Mouse (Mus musculus) natural killer cell, adult 2 months (primary cell): ENCODE data around the gene Eml2.

Source experiments
- DNase-seq, 2 experiments: peaks; one replicate each; pipeline ENCODE4 v3.0.0; 2022; ENCODE audit warnings: low spot score in 2 of 2

Eml2 gene

DNA sequence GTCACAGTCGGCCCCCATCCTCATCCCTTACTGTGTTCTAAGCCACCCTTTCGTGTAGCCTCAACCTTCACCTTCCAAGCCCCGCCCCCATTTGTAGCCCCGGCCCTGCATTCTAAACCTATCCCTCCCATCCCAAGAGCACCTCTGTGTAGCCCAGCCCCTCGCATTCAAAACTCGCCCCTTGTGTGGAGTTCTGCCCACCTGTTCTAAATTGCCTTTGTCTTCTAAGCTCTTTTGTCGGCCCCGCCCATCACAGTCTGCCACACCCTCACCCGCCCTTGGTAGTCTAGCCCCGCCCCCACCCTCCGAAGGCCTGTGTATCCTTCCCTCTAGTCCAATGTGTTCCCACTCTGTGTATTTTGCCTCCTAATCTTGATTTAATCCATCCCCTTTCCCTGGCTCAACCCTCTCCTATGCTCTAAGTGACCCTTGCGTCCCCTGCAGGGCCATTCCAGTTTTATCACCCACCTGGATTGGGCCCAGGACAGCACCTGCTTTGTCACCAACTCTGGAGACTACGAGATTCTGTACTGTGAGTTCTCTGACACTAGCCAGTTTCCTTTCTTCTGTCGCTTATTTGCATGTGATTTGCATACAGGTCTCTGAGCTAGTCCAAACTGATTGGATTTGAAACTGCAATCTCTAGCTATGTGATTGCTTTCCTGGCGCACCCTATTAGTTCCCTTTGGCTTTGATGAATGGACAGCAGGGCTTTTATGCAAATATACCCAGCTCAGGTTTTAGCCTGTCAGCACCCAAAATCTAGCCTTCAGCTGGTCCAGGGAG lies 26.0 kb downstream of the Eml2 start:
- no peak for DNase-seq

DNA sequence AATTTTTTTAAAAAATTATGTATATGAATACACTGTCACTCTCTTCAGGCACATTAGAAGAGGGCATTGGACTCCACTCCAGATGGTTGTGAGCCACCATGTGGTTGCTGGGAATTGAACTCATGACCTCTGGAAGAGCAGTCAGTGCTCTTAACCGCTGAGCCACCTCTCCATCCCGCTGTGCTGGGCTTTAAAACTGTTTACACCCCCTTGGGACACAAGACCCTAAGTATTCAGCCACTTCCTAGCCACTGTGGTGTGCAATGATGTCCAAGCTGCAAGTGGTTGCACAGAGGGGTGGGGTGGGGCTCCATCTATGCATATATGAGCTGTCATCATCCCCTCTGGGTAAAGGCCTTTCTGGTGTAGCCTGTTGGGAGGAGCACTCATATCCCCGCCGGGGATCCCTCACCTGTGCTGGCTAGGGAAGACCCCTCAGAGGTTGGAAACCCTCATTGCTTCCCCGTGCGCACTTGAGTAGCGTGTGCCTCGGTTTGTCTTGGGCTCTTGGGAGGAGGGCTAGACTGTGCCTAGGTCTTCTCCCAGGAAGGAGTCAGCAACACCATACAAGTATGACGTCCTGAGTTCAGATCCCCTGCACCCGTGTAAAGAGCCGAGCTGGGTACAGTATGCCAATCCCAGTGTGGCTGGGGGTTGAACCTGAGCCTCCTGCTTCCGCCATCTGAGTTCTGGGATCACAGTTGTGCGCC lies 32.1 kb downstream of the Eml2 start:
- DNase-seq, result no peak

DNA sequence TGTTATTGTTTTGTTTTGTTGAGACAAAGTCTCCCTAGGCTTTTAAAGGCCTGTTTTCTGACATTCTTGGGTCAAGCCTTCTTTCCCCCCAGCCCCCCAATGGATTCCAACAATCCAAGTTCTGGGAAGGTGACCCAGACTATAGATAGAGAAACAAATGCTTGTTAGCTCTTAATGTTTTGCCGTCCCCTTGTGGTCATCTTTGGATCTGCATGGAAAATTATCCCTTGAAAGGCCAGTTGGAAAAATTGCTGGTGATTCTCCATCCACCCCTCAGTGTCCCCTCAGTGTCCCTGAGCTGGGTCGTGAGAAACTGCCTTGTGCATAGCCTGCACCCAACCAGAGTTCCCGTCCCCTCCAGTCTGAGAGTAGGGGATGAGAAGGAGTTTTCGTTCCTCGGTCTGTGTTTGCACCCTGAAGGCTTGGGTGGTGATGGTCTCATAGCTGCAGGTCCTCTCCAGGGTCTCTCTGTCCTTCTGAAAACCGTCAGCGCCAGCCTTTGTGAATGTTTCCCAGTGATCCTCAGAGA lies 32.8 kb downstream of the Eml2 start:
- no peak for DNase-seq

DNA sequence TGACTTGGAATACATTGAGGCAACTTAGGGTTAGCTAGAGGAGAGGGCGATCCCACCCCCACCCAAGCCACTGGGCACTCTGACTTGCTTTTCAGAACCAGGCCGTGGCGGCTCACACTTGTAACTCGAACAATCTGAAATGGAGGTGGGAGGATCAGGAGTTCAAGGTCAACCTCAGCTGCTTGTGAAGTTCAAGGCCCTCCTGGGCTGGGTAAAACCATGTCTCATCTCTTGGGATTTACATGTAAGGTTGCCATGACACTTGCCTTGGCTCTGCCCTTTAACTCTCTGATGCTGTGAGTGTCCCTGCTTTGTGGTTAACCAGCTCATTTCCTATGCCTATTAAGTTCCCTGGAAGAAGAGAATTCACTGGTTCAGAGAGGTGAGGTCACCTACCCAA lies 33.3 kb downstream of the Eml2 start:
- DNase-seq, result no peak

DNA sequence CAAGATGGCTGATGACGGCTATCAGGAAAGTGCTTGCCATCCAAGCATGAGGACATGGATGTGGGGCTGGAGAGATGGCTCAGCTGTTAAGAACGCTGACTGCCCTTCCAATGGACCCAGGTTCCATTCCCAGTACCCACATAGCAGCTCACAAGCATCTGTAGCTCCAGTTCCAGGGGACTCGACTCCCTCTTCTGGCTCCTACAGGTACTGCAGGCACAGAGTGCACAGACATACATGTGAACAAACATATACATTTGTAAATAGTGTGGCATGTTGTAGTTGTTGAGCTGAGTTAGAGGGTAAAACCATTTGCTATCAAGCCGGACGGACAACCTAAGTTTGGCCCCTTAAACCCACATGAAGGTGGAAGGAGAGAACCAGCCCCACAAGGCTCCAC lies 33.8 kb downstream of the Eml2 start:
- no peak for DNase-seq

DNA sequence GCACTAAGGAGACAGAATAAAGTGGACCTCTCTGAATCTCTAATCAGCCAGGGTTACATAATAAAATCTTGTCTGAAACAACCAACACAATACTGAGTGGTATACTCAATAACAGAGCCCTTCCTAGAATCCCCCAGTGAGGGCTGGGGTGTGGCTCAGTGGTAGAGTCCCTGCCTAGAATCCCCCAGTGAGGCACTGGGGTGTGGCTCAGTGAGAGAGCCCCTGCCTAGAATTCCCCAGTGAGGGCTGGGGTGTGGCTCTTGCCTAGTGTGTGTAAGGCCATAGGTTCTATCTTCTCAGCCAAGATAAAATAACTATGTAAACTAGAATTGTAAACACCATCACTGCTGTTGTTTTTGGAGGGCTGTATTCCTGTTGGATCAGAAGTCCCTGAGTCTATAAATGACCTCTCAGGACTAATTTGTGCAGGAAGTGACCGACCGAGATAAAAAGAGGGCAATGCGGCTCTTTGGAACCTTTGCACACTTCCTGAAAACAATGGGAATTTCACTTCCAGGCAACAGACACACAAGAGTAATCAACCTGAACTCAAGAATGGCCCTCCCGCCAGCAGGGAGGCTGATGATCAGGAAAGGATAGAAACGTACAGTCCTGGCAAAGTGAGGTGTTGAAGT lies 34.9 kb downstream of the Eml2 start:
- DNase-seq, result no peak

DNA sequence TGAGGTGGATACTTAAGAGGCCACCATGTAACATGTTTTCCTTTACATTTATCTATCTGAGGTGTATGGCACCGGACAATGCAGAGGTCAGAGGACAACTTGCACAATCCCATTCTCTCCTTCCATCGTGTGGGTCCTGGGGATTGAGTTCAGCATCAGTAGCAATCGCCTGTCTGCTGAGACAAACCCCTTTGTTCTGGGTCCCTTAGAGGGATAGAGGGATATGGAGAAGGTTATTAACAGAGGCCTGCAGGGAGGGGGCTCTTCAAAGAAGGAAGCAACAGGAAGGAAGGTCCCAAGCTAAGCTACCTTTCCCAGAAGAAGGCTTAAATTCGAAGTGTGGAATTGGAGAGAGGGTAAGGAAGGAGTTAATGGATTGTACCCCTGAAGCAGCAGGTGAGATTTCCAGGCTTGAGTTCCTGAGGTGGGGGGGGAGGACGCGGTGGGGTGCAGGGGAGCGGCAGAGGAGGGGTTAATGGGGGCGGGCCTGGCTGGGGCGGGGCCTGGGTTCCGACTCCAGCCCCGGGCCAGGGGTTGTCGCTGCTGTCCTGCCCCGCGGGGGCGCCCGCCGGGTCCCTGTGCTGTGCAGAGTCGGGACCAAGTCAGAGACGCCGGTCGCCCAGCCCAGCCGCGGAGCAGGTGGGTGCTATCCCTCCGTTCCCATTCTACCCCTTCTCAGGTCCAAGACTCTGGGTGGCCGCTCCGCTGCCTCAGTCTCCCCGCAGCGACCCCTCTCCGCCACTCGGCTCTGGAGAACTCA lies 36.0 kb downstream of the Eml2 start, which contains the start of gene Gpr4:
Gene Gpr4 (plus strand): TSS at position 543 of the 760 bp plus-strand sequence.
- no peak for DNase-seq

DNA sequence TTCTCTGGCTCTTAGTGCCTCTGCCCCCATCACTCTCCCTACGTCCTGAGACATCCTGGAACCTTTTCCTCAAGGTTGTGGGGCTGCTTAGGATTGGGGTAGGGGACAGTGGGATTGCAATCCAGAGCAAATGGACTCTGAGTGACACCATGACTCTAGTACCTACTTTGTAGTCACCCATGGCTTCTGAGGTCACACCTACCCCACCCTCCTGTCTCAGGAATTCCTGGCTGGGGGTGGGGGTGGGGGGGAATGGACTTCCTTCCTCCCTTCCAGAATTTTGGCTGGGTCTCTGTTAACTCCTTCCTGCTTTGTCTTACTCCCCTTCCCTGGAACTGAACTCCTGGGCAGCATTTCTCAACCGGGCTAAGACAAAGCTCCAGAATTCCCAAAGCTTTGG lies 37.2 kb downstream of the Eml2 start:
- DNase-seq, result no peak

DNA sequence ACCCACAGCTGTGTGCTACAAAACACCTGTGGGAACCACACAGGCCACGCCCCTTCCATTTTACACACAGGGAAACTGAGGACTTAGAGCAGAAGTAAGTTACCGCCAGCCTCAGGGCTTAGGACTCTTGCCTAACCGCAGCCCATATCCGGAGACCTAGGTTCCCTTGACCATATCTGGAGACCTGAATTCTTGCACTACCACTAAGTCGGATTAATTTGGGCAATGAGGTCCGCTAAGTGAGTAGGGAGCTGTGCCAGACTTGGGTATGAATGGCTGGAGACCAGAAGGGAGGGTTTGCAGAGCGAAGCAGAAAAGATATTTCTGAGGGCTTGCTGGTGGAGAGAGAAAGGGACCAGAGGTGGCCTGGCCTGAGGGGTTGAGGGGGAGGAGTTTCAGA lies 38.1 kb downstream of the Eml2 start:
- DNase-seq, result no peak

DNA sequence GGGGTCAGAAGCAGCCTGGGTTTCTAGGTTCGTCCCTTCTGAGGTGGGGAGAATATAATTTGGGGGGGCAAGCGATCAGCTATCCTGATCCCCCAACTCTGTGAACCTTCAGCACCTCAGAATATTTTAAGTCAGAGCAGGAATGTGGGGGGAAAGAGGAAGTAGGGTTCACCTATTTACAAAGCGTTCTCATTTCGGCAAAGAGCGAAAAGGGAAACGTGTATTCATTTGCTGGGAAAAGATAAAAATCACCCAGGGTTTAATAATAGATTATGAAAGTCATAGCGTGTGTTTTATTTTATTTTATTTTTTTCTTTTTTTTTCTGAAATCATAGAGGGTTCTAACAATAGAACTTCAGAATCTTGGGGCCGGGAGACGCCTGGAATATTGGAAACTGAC lies 38.7 kb downstream of the Eml2 start:
- no peak for DNase-seq

DNA sequence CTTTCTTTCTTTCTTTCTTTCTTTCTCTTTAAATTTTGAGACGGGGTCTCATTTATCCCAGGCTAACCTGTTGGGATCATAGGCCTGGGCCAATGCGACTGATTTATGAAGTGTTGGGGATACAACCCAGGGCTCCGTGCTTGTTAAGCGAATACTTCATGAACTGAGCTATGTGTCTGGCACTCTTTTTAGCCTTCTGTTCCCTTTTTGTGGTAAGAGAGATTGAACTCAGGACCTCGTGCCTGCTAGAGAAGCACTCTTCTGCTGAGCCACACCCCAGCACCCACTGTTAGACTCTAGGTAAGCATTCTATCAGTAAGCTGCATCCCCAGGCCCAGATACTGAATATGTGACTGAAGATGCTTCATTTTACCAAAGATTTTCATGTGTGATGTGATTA lies 41.3 kb downstream of the Eml2 start:
- no peak for DNase-seq

DNA sequence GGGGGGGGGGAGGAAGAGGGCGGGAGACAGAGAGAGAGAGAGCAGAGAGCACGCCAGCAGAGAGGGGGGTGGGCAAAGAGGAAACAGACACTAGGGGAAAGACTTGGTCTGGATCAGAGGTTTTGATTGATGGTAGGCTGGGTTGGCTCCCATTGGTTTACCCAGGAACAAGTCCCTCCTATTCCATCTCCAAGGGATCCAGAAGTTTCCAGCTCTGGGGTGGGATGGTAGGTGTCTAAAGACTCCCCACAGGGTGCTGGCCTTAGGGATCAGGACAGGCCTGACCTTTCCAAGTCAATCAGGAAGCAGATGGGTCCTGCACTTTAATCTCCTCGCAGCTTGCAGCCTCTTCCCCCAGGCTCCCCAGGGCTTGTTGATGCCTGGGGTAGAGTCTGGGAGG lies 41.7 kb downstream of the Eml2 start:
- DNase-seq, result no peak

DNA sequence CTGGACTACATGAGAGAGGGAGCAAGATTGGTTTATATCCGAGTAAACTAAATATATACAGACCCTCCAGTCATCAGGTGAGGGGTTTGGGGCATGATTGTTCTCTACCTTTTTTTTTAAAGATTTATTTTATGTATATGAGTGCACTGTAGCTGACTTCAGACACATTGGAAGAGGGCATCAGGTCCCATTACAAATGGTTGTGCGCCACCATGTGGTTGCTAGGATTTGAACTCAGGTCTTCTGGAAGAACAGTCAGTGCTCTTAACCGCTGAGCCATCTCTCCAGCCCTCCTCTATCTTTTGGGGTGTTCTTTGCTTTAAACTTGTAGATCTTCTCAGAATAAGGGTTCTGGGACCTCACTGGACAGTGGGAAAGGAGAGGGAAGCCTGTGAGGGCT lies 43.8 kb downstream of the Eml2 start:
- no peak for DNase-seq

DNA sequence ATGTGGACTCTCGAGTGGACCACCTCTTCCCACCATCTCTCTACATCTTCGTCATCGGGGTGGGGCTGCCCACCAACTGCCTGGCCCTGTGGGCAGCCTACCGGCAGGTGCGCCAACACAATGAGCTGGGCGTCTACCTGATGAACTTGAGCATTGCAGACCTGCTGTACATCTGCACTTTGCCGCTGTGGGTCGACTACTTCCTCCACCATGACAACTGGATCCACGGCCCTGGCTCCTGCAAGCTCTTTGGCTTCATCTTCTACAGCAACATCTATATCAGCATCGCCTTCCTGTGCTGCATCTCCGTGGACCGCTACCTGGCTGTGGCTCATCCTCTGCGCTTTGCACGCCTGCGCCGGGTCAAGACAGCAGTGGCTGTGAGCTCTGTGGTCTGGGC lies 46.0 kb downstream of the Eml2 start:
- no peak for DNase-seq

DNA sequence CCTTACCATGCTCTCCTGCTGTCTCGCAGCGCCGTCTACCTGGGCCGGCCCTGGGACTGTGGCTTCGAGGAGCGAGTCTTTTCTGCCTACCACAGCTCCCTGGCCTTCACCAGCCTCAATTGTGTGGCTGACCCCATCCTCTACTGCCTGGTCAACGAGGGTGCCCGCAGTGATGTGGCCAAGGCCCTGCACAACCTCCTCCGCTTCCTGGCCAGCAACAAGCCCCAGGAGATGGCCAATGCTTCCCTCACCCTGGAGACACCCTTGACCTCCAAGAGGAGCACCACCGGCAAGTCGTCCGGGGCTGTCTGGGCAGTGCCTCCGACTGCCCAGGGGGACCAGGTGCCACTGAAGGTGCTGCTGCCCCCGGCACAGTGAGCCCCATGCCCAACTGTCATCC lies 46.7 kb downstream of the Eml2 start:
- no peak for DNase-seq

DNA sequence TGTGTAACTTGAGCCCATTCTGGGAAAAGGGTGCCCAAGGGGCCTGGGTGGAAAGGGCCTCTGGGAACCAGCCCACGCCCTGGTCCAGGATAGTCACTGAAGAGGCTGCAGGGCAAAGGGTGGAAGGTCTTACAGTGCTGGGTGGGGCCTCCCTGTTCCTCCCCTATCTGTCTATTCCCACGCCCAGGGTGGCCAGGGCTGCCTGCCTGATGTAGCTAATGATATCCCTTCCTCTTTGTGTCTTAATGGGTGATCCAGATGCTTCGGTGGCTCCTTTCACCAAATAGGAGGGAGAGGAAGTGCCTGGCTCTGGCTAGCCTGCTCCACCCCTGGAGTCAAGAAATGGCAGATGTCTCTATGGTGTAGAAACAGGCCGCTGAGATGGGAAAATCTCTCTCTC lies 48.7 kb downstream of the Eml2 start:
- no peak for DNase-seq

DNA sequence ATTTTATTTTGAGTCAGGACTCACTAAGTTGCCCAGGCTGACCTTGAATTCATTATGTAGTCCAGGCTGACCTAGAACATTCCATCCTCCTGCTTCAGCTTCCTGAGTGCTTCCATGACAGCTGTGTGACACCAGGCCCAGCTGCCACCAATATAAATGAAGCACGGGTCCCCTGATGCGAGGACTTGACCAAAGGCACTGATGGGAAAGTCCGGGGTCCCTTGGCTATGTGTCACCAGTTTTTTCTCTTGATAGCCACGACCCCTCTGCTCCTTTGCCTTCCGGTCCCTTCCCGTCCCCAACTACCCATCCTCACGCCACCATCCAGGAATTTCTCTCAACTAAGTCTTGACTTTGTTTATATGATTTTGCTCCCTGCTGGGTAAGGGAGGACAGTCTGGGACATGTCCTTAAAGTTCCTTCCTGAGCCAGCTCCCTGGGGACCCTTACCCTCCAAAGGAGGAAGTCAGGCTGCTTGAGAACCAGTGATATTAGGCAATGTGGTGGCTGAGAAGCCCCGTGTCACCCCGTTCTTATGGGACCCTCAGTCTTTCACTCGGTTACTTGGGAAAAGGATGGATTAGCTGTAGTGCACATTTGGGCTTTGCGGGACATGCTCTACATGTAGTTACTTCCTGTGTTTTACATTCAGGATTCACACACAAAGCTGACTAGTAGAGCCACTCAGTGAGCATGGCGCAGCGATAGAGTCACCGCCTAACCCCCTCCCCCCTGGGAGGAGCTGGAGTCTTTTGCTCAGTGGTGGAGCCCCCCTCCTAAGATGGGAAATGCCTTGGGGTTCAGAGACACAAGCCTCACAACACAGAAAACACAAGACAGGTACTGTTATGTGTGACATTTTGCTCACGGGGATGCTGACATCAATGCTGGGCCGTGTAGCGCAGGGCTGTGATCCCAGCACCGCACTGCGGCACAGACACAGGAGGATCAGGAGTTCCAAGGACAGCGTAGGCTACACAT lies 50.9 kb downstream of the Eml2 start:
- peak in 1 of 2 experiments; percentile 58 for DNase-seq

DNA sequence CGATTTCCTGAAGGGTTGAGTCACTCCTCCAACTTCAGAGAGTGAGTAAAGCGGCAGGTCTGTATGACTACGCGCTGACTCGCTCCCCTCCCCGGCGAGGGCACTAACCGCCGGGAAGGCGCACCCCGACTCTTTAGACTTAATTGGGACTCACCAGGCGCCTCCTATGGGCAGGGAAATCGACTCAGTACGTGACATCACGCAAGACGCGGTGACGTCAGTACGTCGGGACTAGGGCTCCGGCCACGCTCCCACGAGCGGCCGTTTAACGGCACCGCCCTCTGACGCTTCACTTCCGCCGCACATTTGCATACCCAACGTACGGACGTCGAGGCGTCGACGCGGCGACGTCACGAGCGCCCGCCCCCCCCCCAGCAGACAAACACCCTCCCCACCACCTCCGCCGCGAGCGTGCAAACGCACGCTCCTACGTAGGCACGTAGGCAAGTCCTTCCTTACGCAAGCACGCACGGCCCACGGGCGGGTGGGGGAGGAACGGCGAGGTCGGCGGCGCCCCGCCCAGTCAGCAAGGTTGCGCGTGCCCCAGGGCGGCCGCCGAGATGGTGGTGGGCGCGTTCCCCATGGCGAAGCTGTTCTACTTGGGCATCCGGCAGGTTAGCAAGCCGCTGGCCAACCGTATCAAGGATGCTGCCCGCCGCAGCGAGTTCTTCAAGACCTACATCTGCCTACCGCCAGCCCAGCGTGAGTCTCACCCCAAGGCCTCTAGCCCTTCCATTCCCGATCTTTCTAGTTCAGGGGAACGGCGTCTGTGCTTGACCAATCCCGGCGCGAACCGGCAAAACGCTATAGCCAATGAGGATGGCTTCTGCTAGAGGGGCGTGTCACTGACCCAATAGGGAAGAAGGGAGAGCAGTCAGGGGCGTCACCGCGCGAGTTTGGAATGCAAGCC lies 51.9 kb downstream of the Eml2 start, which contains the start of gene Opa3:
Gene Opa3 (plus strand): TSS at position 452 of the 910 bp plus-strand sequence.
- DNase-seq, result peak; percentile 99

DNA sequence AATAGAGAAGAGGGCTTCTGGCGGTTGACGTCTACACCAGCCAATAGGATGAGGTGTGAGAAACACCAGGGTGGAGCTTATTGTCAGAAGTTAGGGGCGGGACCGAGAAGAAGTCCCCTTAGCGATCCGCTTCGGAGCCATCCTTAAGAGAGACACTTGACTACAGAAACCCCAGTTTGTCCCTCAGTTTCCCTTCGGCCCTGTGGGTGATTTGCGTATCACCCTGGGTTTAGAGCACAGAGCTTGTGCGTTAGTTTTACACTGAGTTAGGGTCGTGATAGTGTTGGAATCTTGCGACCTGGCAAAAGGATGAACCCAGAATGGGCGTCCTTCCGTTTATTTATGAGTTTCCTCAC lies 52.5 kb downstream of the Eml2 start:
- no peak for DNase-seq

DNA sequence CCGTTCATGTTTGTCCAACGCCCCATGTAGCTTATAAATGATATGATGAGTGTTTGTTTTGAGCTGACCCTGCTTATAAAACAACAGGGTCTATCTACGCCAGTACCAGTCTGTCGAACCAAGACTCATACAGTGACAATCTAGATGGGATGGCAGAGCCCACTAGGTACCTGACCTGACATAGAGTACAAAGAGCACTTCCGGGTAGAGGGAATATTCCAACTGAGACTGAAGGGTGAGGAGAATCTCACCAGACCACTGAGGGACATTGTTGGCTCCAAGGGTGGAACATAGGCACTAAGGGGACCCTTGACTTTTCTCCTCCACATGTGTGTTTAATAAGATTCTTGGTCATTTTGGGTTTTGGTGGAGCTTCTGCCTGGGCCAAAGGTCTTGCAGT lies 53.2 kb downstream of the Eml2 start:
- no peak for DNase-seq
